Mouse (Mus musculus) heart, postnatal 0 days (tissue): ENCODE measurements around the gene Mob3c.

Source experiments
- CTCF ChIP-seq: IDR thresholded peaks from 2 replicates; pipeline ENCODE4 v1.5.1; 2016; ENCODE audit warnings: antibody characterized with exemption, control low read depth, low read depth
- EP300 ChIP-seq: IDR thresholded peaks from 2 replicates; pipeline ENCODE4 v1.6.1; 2016; ENCODE audit warnings: antibody characterized with exemption, low read depth

GRCm38 (mm10) chr4:115855609-115856008 lies 27.7 kb downstream of the Mob3c start:
- no peak for TF ChIP-seq EP300
- no peak for TF ChIP-seq CTCF
